Mouse (Mus musculus) induced T-regulatory cell, adult 2 months (primary cell): ENCODE measurements at regions not wholly inside any gene's neighbourhood (a gene's known extent, or its start where the extent isn't known, plus 50 kb on each side); places are given as distances from the start of the nearest gene placed in this dataset.
"Not testable (repeated sequence)": the region's sequence is repeated elsewhere in the genome, so short reads cannot be mapped to it uniquely, and the experiment has no call there.

Experiments
- DNase-seq: peaks from one replicate; pipeline ENCODE4 v3.0.0-alpha.2; 2012; ENCODE audit warnings: low read depth

GRCm38 (mm10) chr9:80961818-80962217, 496.5 kb upstream of the Impg1 start:
- no peak for DNase-seq

DNA sequence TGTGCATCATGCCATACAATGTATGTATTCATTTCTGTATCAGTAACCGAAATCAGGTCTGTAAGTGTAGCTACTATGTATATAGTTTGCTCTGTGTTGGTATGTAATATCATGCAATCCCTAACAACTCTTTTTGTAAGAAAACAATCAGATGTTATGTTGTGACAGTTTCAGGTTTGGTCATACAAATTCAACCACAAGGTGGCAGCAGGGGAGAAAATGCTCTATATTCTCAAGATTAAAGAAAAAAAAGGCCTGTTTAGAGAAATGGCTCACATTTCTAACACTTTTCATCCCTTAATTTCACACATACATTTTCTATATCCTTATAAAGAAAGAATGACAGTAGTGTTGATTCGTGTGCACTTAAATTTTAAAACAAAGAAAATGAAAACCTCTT, 477.7 kb upstream of the Impg1 start:
- peak; percentile 10 for DNase-seq

- no peak for DNase-seq
Observed at GRCm38 (mm10) chr9:80941424-80941823, 476.1 kb upstream of the Impg1 start.

- no peak for DNase-seq
Observed at GRCm38 (mm10) chr9:80938238-80938637, 473.0 kb upstream of the Impg1 start.

- DNase-seq, result no peak
Observed at GRCm38 (mm10) chr9:80930628-80931027, 465.3 kb upstream of the Impg1 start.

- no peak for DNase-seq
Observed at GRCm38 (mm10) chr9:80920304-80920703, 455.0 kb upstream of the Impg1 start.

- DNase-seq, result no peak
Observed at GRCm38 (mm10) chr9:80913867-80914266, 448.6 kb upstream of the Impg1 start.

GRCm38 (mm10) chr9:80912177-80912576, 446.9 kb upstream of the Impg1 start:
- DNase-seq, result no peak

DNA sequence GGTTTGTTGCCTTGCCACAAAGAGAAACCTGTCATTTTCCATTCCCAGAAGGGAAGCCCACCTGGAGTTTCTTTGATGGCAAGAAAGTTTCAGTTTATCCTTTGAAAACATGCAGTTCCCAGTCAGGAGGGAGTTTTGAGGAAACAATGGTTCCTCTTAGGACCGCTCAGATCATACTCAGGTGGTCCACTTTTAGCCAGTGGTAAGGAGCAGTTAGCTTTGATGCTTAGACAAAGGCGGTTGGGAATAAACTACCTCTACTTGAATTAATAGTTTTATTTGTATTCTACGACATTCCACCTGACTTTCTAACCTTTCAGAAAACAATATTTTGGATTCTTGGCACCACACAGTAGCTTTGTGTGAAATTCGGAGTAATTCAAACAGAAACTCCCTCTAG, 401.5 kb upstream of the Impg1 start:
- DNase-seq, result no peak

GRCm38 (mm10) chr9:80858998-80859397, 393.7 kb upstream of the Impg1 start:
- DNase-seq, result no peak

DNA sequence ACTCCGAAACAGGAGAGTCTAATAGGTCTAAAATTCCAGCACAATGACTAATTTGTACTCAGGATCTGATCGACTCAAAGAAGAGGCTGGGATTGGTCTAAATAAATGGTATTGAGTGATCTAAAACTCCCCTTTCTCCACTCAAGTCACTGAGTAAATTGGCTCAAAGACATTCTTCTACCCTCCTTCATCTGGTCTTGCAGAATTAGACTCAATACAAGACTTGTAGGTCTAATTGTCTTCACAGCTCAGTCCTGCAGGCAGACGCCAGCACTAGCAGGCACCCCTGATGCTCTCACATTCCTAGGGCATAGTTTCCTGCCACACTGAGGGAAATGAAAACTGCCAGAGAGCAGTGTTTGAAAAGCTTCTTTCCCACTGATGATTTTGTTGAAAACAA, 382.9 kb upstream of the Impg1 start:
- no peak for DNase-seq

DNA sequence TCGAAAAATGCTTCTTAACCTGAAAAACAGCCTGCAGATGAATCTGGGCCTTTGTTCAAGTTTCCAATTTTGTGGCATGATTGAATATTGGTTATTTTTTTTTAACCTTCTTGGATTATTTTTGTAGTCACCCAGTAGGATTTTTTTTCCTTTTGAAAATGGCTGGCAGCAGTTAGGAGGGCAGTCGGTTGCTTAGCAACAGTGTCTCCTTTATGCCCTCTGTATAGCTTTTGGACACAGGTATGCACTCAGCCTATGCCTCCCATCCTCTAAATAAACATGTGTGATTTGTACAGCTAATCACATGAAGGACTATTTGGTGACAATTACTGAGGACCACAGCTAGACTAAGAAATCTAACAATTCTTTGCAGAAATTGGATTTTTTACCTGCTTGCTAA, 367.5 kb upstream of the Impg1 start:
- no peak for DNase-seq

- DNase-seq, result no peak
Observed at GRCm38 (mm10) chr9:80825346-80825745, 360.1 kb upstream of the Impg1 start.

- DNase-seq, result no peak
Observed at GRCm38 (mm10) chr9:80820066-80820465, 354.8 kb upstream of the Impg1 start.

- no peak for DNase-seq
Observed at GRCm38 (mm10) chr9:80819070-80819469, 353.8 kb upstream of the Impg1 start.

GRCm38 (mm10) chr9:80813921-80814320, 348.6 kb upstream of the Impg1 start:
- not testable (repeated sequence) for DNase-seq

DNA sequence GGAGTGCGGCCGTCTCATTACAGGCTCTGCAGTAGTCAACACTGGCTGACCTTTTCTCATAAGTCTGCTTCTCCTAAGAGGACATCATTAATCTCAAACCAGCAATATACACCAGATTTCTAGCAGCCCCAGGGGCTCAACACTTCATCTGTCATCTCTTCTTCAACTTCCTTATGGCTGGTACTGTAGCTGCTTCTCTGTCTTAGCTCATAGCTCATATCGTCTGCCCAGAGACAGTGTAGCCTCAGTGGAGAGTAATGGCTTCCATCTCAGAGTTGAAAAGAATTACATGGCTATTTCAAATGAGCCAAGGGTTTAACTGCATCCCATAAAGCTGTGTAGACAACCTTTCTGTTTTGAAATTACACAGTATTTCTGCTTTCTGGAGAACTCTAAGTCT, 326.2 kb upstream of the Impg1 start:
- no peak for DNase-seq

- no peak for DNase-seq
Observed at GRCm38 (mm10) chr9:80774541-80774940, 309.3 kb upstream of the Impg1 start.

DNA sequence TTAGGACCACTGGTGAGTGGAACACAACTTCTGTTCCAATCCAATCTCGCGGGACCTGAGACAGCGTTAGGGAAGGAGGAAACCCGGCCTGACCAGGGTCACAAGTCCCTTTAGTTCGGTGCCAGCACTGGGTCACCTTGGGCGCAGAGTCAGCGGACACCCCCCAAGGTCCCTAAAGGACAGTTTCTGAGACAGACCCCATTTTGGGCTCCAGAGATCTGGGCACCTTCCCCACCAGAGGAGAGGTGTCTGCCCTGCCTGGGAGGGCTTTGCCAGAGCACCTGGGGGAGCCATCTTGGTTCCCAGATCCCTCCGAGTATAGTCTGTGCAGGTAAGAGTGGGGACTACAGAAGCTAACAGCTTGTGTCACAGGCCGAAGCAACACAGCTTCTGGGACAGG, 270.5 kb upstream of the Impg1 start:
- not testable (repeated sequence) for DNase-seq

DNA sequence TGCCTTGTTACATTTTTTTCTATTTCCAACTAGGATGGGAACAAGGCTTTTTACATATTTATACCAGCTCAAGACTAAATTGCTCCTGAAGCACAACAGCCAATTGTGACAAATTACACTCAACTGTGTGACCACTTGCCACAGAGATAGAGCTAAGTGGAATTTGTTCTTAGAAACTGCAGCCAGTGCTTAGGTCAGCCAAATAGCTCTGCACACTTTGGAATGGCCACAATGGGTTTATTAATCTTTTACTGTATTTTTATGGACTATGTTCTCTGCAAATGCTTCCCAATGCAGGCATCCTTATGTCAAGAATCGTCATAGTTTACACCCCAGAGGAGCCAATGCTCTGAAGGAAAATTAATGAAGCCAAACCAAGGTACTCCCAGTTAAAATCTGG, 267.7 kb upstream of the Impg1 start:
- DNase-seq, result no peak

DNA sequence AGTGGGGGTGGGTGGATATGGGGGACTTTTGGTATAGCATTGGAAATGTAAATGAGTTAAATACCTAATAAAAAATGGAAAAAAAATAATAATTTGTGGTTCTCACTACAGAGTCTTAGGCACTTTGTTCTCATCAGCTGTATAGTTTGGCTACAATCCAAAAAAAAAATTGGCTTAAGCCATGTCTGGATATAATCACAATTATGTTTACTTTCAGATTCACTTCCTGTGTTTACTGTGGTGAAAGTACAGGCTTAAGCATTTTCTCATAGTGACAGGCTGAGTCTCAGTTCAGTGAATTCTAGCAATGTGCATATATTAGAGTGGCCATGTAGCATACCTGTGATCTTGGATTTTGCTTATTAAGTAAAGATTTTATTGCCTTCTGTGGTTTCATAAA, 258.4 kb upstream of the Impg1 start:
- no peak for DNase-seq

DNA sequence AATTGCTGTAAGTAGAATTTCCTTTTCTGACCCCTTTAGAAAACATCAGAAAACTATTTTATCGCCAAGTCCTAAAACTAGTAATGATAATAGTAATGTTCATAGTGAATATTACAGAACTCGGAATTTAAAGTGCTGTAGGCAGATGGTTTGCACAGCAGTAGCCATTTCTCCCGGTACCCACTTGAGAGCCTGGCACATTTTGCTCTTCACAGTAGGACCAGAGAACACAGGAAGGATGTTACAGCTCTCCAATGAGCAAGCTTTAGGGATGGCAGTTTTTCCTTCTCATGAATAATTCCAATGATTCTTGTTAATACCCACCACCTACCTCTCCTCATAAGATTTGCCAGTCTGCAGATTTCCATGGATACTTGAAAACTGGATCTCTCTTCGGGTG, 253.2 kb upstream of the Impg1 start:
- no peak for DNase-seq

GRCm38 (mm10) chr9:80709781-80710180, 244.5 kb upstream of the Impg1 start:
- no peak for DNase-seq

DNA sequence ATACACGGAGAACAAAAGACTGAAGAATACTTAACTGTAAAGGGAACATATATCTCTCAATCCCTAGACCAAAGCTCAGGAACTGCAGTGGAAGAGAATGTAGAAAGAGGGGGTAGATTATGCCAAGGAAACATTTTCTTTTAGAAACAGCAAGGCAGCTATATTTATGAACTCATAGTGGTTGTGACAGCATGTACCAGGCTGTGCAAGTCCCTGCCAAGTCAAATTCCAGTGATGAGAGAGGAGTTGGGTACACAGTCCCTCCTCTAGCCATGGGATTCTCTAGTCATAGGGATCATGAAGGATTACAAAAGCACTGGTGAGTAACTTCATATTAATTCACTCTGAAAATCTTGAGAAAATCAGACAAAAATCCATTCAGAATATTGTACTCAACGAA, 240.0 kb upstream of the Impg1 start:
- DNase-seq, result no peak

- DNase-seq, result no peak
Observed at GRCm38 (mm10) chr9:80697171-80697570, 231.9 kb upstream of the Impg1 start.
